Mouse (Mus musculus): Measurements from ENCODE around the gene Ssbp2. TPM values are rescaled to one million over a fixed set of nuclear protein-coding genes. Genes with fewer than 3 reads are reported as not detected.

Gene Ssbp2
- polyA plus RNA-seq, 1 experiment from 2014 or later = 112 TPM

- Histone ChIP-seq H3K4me3 (ENCODE audit: control insufficient read depth in 1 of 2, insufficient read depth in 1 of 2, low read depth in 1 of 2, low read length in 2 of 2) (no peak overlapping the region), H3K4me1 (ENCODE audit: control insufficient read depth in 2 of 2, insufficient read depth in 2 of 2, low read length in 2 of 2) (no peaks in the 10 kb centered on the region), H3K27me3 (ENCODE audit: control insufficient read depth, insufficient read depth, low read length) (no peaks in the 10 kb centered on the region), H3K9me3 (ENCODE audit: control insufficient read depth, low read length) (no peaks in the 10 kb centered on the region), H3K4me2 (ENCODE audit: low read length) (no peak overlapping the region), H3K9ac (ENCODE audit: low read length) (no peak overlapping the region), H3K27ac (replicated peaks in 1 of 2; ENCODE audit: control insufficient read depth in 1 of 2, insufficient read depth in 1 of 2, low read depth in 2 of 2, low read length in 2 of 2) (no peak overlapping the region), H3K36me3 (ENCODE audit: control insufficient read depth, insufficient read depth, low read length) (no peaks in the 10 kb centered on the region)
- no peak for ATAC-seq (ENCODE audit: insufficient number of reproducible peaks, insufficient read depth, low FRiP score, low read depth)
- WGBS = 84% methylated on average over 4 of the region's 4 CpGs
Observed at GRCm38 (mm10) chr13:91610601-91611000, 150.5 kb downstream of the Ssbp2 start.

DNA sequence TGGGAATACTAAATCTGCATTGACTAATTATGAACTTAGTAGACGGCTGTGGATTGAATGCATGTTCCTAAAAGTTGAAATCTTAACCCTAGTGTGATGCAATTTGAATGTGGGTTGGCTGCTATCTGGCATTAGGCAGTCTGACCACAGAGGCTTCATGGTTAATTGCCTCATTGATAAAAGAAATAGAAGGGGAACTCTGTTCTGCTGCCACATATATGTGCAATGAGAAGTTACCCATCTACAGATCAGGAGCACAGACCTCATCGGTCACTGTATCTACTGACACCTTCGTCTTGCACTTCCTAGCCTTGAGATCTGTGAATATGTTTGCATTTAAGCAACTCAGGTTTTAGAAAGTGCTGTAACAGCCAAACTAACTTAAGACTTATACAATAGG lies 151.8 kb downstream of the Ssbp2 start:
- Histone ChIP-seq H3K4me1 (ENCODE audit: control insufficient read depth in 2 of 2, insufficient read depth in 2 of 2, low read length in 2 of 2) (no peaks in the 10 kb centered on the region), H3K27me3 (ENCODE audit: control insufficient read depth, insufficient read depth, low read length) (no peaks in the 10 kb centered on the region), H3K4me3 (ENCODE audit: control insufficient read depth in 1 of 2, insufficient read depth in 1 of 2, low read depth in 1 of 2, low read length in 2 of 2) (no peak overlapping the region), H3K9ac (ENCODE audit: low read length) (no peak overlapping the region), H3K4me2 (ENCODE audit: low read length) (no peak overlapping the region), H3K27ac (replicated peaks in 1 of 2; ENCODE audit: control insufficient read depth in 1 of 2, insufficient read depth in 1 of 2, low read depth in 2 of 2, low read length in 2 of 2) (no peak overlapping the region), H3K9me3 (ENCODE audit: control insufficient read depth, low read length) (no peaks in the 10 kb centered on the region), H3K36me3 (ENCODE audit: control insufficient read depth, insufficient read depth, low read length) (no peaks in the 10 kb centered on the region)
- 87% methylated on average over 3 of the region's 3 CpGs for WGBS
- ATAC-seq (ENCODE audit: insufficient number of reproducible peaks, insufficient read depth, low FRiP score, low read depth) = no peak

- no peaks in the 10 kb centered on the region for H3K4me1 ChIP-seq (ENCODE audit: control insufficient read depth in 2 of 2, insufficient read depth in 2 of 2, low read length in 2 of 2)
- H3K9me3 ChIP-seq (ENCODE audit: control insufficient read depth, low read length) = no peaks in the 10 kb centered on the region
- no peak overlapping the region for H3K4me3 ChIP-seq (ENCODE audit: control insufficient read depth in 1 of 2, insufficient read depth in 1 of 2, low read depth in 1 of 2, low read length in 2 of 2)
- no peaks in the 10 kb centered on the region for H3K36me3 ChIP-seq (ENCODE audit: control insufficient read depth, insufficient read depth, low read length)
- H3K27me3 ChIP-seq (ENCODE audit: control insufficient read depth, insufficient read depth, low read length) = no peaks in the 10 kb centered on the region
- H3K9ac ChIP-seq (ENCODE audit: low read length) = no peak overlapping the region
- ATAC-seq (ENCODE audit: insufficient number of reproducible peaks, insufficient read depth, low FRiP score, low read depth) = no peak
- no peak overlapping the region for H3K27ac ChIP-seq (replicated peaks in 1 of 2; ENCODE audit: control insufficient read depth in 1 of 2, insufficient read depth in 1 of 2, low read depth in 2 of 2, low read length in 2 of 2)
- no peak overlapping the region for H3K4me2 ChIP-seq (ENCODE audit: low read length)
- WGBS = 88% methylated on average over 4 of the region's 4 CpGs
Observed at GRCm38 (mm10) chr13:91612578-91612977, 152.5 kb downstream of the Ssbp2 start.

DNA sequence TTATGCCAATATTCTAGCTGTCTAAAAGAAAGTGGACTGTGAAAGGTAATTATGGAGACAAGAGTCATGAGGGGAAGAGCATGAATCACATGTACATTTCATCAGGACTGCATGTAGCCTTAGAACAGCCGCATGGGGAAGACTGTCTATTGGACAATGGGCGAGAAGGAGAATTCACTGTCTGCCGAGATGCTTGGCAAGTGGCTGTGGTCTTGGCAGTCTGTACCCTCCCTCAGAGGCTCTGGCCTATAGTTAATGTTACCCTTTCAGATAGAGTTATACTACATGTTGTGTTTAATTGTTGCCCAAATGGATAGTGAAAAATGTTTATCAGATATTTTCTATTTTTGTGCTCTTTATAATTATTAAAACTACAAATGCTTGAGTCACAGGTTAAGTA lies 156.0 kb downstream of the Ssbp2 start:
- WGBS = 85% methylated on average over 3 of the region's 3 CpGs

GRCm38 (mm10) chr13:91616876-91617275 lies 156.8 kb downstream of the Ssbp2 start:
- Histone ChIP-seq H3K27me3 (ENCODE audit: control insufficient read depth, insufficient read depth, low read length) (no peaks in the 10 kb centered on the region), H3K9ac (ENCODE audit: low read length) (no peak overlapping the region), H3K27ac (replicated peaks in 1 of 2; ENCODE audit: control insufficient read depth in 1 of 2, insufficient read depth in 1 of 2, low read depth in 2 of 2, low read length in 2 of 2) (no peak overlapping the region), H3K36me3 (ENCODE audit: control insufficient read depth, insufficient read depth, low read length) (peaks cover 5% of the 10 kb centered on the region; the same call in 1 of the 2 replicates), H3K4me1 (ENCODE audit: control insufficient read depth in 2 of 2, insufficient read depth in 2 of 2, low read length in 2 of 2) (0 out of 4 replicates have a peak, but pooled peaks cover 0 to 2% of the 10 kb centered on the region in 2 experiments), H3K4me3 (ENCODE audit: control insufficient read depth in 1 of 2, insufficient read depth in 1 of 2, low read depth in 1 of 2, low read length in 2 of 2) (no peak overlapping the region), H3K9me3 (ENCODE audit: control insufficient read depth, low read length) (no peaks in the 10 kb centered on the region), H3K4me2 (ENCODE audit: low read length) (no peak overlapping the region)
- WGBS = 88% methylated on average over 5 of the region's 5 CpGs
- no peak for ATAC-seq (ENCODE audit: insufficient number of reproducible peaks, insufficient read depth, low FRiP score, low read depth)

More for the DNA sequence above, 156.0 kb downstream of the Ssbp2 start:
- Histone ChIP-seq H3K4me2 (ENCODE audit: low read length) (no peak overlapping the region), H3K36me3 (ENCODE audit: control insufficient read depth, insufficient read depth, low read length) (peaks cover 5% of the 10 kb centered on the region; the same call in 1 of the 2 replicates), H3K9me3 (ENCODE audit: control insufficient read depth, low read length) (no peaks in the 10 kb centered on the region), H3K4me1 (ENCODE audit: control insufficient read depth in 2 of 2, insufficient read depth in 2 of 2, low read length in 2 of 2) (0 out of 4 replicates have a peak, but pooled peaks cover 0 to 2% of the 10 kb centered on the region in 2 experiments), H3K27ac (replicated peaks in 1 of 2; ENCODE audit: control insufficient read depth in 1 of 2, insufficient read depth in 1 of 2, low read depth in 2 of 2, low read length in 2 of 2) (no peak overlapping the region), H3K27me3 (ENCODE audit: control insufficient read depth, insufficient read depth, low read length) (no peaks in the 10 kb centered on the region), H3K9ac (ENCODE audit: low read length) (no peak overlapping the region), H3K4me3 (ENCODE audit: control insufficient read depth in 1 of 2, insufficient read depth in 1 of 2, low read depth in 1 of 2, low read length in 2 of 2) (no peak overlapping the region)
- no peak for ATAC-seq (ENCODE audit: insufficient number of reproducible peaks, insufficient read depth, low FRiP score, low read depth)

DNA sequence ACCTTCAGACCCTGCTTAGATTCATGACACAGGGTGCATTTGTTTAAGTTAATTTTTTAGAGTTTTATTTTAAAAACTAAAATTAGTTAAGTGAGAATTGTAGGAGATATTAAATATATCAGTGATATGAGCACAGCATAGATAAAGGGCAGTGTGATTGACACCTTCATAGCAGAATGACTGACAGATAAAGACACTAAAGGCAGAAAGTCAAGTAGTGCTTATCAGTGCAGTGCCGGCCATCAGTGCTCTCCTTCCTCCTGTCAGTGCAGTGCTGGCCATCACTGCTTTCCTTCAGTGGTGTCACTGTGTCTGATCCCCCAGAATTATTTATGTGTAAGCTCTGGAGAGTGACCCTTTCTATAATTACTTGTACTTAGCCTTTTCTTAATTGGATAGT lies 159.3 kb downstream of the Ssbp2 start:
- 0 out of 4 replicates have a peak, but pooled peaks cover 0 to 2% of the 10 kb centered on the region in 2 experiments for H3K4me1 ChIP-seq (ENCODE audit: control insufficient read depth in 2 of 2, insufficient read depth in 2 of 2, low read length in 2 of 2)
- H3K4me3 ChIP-seq (ENCODE audit: control insufficient read depth in 1 of 2, insufficient read depth in 1 of 2, low read depth in 1 of 2, low read length in 2 of 2) = no peak overlapping the region
- no peak for ATAC-seq (ENCODE audit: insufficient number of reproducible peaks, insufficient read depth, low FRiP score, low read depth)
- H3K9ac ChIP-seq (ENCODE audit: low read length) = no peak overlapping the region
- H3K27me3 ChIP-seq (ENCODE audit: control insufficient read depth, insufficient read depth, low read length) = no peaks in the 10 kb centered on the region
- no peak overlapping the region for H3K27ac ChIP-seq (replicated peaks in 1 of 2; ENCODE audit: control insufficient read depth in 1 of 2, insufficient read depth in 1 of 2, low read depth in 2 of 2, low read length in 2 of 2)
- H3K4me2 ChIP-seq (ENCODE audit: low read length) = no peak overlapping the region
- 17% methylated on average over 1 of the region's 1 CpGs for WGBS
- no peaks in the 10 kb centered on the region for H3K9me3 ChIP-seq (ENCODE audit: control insufficient read depth, low read length)
- H3K36me3 ChIP-seq (ENCODE audit: control insufficient read depth, insufficient read depth, low read length) = peaks cover 5% of the 10 kb centered on the region; the same call in 1 of the 2 replicates

DNA sequence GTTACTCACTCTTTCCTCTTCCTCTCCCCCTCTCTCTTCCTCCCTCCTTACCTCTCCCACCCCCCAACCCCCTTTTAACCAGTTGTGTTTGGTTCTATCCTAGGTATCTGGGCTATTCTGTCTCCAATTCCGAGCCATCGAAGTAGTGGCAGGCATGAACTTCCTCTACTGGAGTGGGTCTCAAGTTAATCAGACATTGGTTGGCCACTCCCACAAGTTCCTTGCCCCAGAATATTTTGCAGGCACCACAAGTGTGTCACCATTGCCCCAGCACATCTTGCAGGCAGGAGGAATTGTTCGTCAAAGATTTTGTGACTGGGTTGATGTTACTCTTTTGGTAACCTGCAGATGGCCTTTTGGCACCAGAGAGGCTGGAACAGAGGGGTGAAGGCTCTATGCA lies 160.5 kb downstream of the Ssbp2 start:
- Histone ChIP-seq H3K9me3 (ENCODE audit: control insufficient read depth, low read length) (no peaks in the 10 kb centered on the region), H3K36me3 (ENCODE audit: control insufficient read depth, insufficient read depth, low read length) (peaks cover 5% of the 10 kb centered on the region; the same call in 1 of the 2 replicates), H3K4me3 (ENCODE audit: control insufficient read depth in 1 of 2, insufficient read depth in 1 of 2, low read depth in 1 of 2, low read length in 2 of 2) (no peak overlapping the region), H3K27me3 (ENCODE audit: control insufficient read depth, insufficient read depth, low read length) (no peaks in the 10 kb centered on the region), H3K4me2 (ENCODE audit: low read length) (no peak overlapping the region), H3K9ac (ENCODE audit: low read length) (no peak overlapping the region), H3K4me1 (ENCODE audit: control insufficient read depth in 2 of 2, insufficient read depth in 2 of 2, low read length in 2 of 2) (0 out of 4 replicates have a peak, but pooled peaks cover 0 to 2% of the 10 kb centered on the region in 2 experiments), H3K27ac (replicated peaks in 1 of 2; ENCODE audit: control insufficient read depth in 1 of 2, insufficient read depth in 1 of 2, low read depth in 2 of 2, low read length in 2 of 2) (no peak overlapping the region)
- ATAC-seq (ENCODE audit: insufficient number of reproducible peaks, insufficient read depth, low FRiP score, low read depth) = no peak
- WGBS = 88% methylated on average over 3 of the region's 3 CpGs

GRCm38 (mm10) chr13:91631291-91631799 lies 171.3 kb downstream of the Ssbp2 start:
- no peaks in the 10 kb centered on the region for H3K36me3 ChIP-seq (ENCODE audit: control insufficient read depth, insufficient read depth, low read length)
- H3K27ac ChIP-seq (replicated peaks in 1 of 2; ENCODE audit: control insufficient read depth in 1 of 2, insufficient read depth in 1 of 2, low read depth in 2 of 2, low read length in 2 of 2) = no peak overlapping the region
- no peaks in the 10 kb centered on the region for H3K27me3 ChIP-seq (ENCODE audit: control insufficient read depth, insufficient read depth, low read length)
- WGBS = 72% methylated on average over 9 of the region's 9 CpGs
- H3K4me3 ChIP-seq (ENCODE audit: control insufficient read depth in 1 of 2, insufficient read depth in 1 of 2, low read depth in 1 of 2, low read length in 2 of 2) = no peak overlapping the region
- no peak overlapping the region for H3K9ac ChIP-seq (ENCODE audit: low read length)
- ATAC-seq (ENCODE audit: insufficient number of reproducible peaks, insufficient read depth, low FRiP score, low read depth) = no peak
- no peak overlapping the region for H3K4me2 ChIP-seq (ENCODE audit: low read length)
- no peaks in the 10 kb centered on the region for H3K9me3 ChIP-seq (ENCODE audit: control insufficient read depth, low read length)
- peaks cover 0 to 5% of the 10 kb centered on the region in 2 experiments; a peak in 1 of 4 replicates for H3K4me1 ChIP-seq (ENCODE audit: control insufficient read depth in 2 of 2, insufficient read depth in 2 of 2, low read length in 2 of 2)

Measured in heart, embryonic 14.5 days (tissue).